Mouse (Mus musculus) embryo, embryonic 11 days (tissue): ENCODE measurements around the gene C2cd4b.
A peak's percentile ranks its signal among the peaks of the same experiment; 100 is the strongest.

ENCODE experiments used
- DNase-seq: peaks from one replicate; pipeline ENCODE4 v3.0.0-alpha.2; 2015

The C2cd4b gene

DNA sequence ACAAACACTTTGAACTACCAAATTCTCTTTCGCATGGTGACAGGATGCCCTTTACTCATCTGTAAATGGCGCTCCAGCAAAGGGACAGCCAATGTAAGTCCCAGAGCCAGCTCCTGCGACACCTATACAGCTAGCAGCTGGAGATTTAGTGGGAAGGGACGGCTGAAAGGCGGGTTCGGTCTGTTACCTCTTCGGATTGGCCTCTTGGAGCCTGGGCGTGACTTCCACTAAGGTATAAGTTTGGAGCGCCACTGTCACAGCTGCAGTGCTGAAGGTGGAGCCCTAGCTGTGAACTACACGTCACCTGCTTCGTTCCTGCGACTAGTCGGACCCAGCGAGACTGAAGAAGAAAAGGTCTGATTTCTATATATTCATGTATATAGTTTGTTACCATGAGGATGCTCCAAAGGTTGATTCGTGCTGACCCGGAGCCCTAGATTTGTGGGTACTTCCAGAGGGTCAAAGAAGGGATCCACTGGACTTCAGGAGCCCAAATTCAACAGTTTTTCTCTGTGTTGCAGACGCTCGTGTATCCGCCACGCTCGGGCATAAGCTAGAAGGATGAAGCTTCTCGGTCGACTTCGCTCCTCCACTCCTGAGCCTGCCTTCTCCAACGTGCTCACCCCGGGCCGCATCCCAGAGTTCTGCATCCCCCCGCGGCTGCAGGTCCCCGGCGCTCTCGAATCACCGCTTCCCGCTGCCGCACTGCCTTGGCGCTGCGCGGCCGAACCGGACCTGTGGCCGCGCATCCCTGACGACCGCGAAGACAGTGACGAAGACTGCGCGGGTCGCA is at the start of gene C2cd4b:
C2cd4b (plus strand) TSS at position 275 of the 793 bp plus-strand sequence.
- DNase-seq = peak; percentile 46

DNA sequence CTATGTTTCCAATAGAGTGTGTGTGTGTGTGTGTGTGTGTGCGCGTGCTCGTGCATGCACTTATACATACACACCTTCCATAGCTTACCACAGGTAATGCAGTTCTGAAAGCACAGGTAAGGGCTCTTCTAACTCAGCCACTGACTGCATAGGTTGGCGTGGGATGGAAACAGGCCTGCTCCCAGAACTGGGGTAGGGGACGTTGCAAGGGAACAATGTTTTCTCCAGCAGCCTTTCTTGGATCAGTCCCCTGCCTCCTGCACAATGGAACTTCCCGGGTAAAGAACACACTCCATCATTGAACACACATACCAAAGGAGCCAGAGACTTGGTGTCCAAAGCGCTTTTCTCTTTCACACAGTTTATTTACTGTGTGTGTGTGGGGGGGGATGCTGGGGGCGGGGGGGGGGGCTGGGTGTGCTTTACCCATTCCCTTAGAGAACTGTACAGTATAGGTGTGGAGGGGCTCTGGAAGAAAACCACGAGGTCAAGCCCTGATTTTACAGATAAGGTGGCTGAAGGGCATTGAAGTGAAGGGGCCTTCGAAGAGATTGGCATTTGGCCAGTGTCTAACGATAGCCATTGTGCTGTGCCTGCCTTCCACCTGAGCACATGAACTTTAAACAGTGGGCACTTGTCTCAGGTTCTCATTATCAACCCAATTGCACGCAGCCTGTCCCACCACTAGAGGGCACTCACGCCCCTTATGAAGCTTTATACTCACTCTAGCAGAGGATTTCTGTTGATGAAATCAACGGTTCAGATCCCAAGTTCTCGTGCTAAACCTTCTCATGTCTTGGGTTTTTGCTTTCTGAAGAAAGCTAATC is 48.0 kb upstream of the C2cd4b start:
- peak; percentile 83 for DNase-seq

DNA sequence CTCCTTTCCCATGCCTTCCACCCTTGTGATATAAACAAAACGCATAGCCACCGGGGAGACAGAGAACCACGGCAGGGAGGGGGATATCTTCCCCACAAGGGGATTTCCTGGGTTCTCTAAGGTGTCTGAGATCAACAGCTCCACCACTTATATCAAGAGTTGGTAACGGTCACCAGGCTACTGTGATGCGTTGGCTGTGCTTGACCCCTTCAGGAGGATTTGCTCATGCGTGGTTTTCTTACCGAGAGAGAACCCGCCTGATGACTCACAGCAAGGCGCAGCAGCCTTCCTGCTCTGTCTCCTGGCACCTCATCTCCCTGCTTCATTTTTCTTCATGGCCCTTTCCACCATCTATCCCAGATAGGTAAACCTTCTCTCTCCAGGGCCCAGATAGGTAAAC is 47.1 kb upstream of the C2cd4b start:
- no peak for DNase-seq

DNA sequence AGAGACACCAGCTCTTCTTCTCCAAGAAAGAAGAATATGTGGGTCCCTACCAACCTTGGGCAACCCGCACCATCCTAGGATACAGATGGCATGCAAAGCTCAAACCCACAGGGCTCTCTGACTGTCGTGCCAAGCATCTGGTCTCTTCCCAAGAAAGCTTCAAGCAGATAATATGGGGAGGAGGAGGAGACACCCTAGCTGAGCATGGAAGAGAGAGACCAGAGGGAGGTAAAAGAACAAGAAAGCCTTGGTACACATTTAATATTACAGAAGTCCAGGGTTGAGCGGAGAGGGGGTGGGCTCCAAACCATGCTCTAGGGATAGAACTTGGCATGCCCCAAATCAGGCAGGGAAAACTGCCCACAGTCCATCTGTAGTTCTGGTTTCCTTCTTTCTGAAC is 42.2 kb upstream of the C2cd4b start:
- DNase-seq = no peak

GRCm38 (mm10) chr9:67718596-67718995 is 40.6 kb upstream of the C2cd4b start:
- DNase-seq = no peak

- no peak for DNase-seq
Measured at GRCm38 (mm10) chr9:67720150-67720549, 39.1 kb upstream of the C2cd4b start.

GRCm38 (mm10) chr9:67722378-67722777 is 36.9 kb upstream of the C2cd4b start:
- DNase-seq = no peak

GRCm38 (mm10) chr9:67725196-67725595 is 34.0 kb upstream of the C2cd4b start:
- DNase-seq = no peak

- no peak for DNase-seq
Measured at GRCm38 (mm10) chr9:67733716-67734115, 25.5 kb upstream of the C2cd4b start.

- DNase-seq = peak; percentile 70
Measured at GRCm38 (mm10) chr9:67735426-67735825, 23.8 kb upstream of the C2cd4b start.

DNA sequence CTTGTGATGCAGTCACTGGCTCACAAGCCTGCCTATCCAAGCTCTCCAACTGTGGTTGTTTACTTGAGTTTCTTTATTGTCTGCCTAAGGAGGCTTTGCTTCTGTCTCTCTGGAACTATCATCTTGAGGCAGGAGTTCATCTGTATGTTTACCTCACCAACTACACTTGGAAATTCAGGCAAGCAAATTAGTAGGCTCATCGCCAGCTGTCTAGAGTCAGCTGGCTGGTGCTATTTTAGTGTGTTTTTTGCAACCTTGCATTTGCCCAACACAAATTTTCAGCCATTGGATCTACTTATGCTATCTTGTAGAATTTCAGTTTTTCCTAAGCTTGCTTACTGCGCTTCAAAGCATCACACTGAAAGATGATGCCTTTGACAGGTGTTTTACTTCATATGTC is 18.0 kb upstream of the C2cd4b start:
- DNase-seq = no peak

GRCm38 (mm10) chr9:67753411-67754182 is 5.6 kb upstream of the C2cd4b start:
- DNase-seq = no peak

DNA sequence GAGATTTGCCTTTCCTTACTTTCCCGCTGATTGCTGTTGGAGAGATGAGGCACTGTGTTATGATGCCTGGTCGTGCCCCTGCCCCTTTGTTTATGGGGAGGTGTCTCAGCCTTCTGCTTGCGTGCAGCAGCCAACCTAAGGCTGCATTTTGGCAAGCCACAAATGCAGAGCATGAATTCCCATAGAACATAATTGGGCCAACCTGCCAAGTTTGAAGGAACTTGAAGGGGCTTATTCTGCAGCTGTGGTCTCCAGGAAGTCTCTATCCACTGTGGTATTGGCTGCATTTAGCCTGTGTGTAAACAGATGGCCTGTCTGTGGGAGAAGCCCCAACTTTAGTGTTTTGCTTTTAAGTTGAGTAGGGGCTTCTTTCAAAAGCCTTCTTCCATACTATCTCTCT is 4.5 kb upstream of the C2cd4b start:
- DNase-seq = no peak

DNA sequence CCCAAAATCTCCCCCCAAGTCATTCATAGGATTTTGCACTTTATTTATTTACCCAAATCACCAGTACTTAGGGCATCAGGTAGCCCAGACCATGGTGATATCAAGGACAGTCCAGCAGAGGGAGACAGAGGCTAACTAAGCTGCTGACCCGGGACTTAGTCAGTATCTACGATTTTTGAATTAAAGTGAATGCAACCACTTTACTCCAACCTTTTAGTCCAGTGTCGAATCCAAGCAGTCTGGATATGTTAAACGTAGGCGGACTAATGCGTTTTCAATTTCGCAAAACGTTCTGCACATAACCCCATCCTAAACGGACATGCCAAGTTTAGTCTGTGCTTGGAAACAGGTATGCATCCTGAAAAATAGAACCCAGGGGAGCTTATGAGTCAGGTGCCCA is 551 bp upstream of the C2cd4b start:
- peak; percentile 83 for DNase-seq

DNA sequence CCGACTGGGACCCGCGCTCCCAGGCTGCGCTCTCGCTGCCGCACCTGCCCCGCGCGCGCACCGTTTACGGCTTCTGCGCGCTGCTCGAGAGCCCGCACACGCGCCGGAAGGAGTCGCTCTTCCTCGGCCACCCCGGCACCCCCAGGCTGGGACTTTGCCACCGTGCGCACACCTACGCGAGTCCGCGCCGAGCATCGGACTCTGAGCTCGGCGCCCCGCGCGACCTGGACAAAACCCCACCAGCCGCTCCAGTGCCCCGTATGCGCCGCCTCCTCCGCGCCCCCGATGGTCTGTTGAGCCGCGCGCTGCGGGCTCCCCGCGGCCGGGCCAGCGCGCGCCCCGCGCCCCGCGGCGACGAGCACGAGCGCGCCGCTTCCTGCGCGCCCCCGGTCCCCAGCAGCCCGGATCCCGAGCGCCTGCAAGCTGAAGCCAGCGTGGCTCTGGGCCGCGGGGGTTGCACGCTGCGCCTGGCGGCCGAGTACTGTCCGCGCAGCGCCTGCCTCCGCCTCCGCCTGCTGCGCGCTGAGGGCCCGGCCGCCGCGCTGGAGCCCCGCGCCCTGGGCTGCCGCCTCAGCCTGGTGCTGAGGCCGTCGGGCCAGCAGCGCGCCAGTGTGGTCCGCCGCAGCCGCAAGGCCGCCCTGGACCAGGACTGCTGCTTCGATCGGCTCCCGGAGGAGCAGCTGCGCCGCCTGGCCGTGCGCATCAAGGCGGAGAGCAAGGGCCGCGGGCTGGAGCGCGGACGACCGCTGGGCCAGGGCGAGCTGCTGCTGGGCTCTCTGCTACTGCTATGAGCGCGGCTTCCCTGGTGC is 923 bp downstream of the C2cd4b start:
- DNase-seq = peak; percentile 84

DNA sequence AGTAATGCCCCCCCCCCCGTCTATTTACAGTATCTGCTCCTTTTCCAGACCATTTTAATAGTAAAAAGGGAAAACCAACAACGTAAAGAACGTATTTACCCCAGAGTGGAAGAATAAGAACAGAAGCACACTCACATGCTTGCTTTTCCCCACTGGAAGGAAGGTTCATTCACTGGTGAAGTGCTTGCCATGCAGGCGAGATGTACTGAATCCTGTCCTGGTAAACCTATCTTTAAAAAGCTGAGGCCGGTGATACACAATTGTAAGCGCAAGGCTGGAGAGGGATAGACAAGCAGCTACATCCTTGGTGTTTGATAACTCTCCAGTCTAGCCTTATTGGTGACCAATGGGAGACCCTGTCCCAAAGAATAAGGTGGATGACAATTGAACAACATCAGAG is 1.8 kb downstream of the C2cd4b start:
- no peak for DNase-seq

DNA sequence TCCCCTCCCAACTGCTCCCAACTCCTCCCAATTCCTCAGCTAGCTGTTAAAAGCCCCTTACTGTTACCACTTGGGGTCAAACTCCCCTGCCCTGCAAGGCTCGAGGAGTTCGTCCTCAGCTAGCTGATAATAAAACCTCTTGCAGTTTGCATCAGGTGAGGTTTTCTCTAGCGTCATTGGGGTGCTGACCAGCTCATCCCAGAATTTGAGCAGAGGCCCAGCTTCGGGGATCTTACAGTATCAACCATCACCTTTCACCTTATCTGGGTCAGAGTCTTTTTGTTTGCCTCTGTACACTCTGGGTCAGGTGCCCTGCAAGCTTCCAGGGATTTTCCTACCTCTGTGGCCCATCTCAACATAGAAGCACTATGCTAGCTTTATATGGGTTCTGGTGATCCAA is 4.1 kb downstream of the C2cd4b start:
- DNase-seq = no peak

GRCm38 (mm10) chr9:67766405-67766804 is 7.2 kb downstream of the C2cd4b start:
- DNase-seq = no peak

GRCm38 (mm10) chr9:67766948-67767347 is 7.7 kb downstream of the C2cd4b start:
- DNase-seq = no peak

- no peak for DNase-seq
Measured at GRCm38 (mm10) chr9:67768843-67769242, 9.6 kb downstream of the C2cd4b start.

DNA sequence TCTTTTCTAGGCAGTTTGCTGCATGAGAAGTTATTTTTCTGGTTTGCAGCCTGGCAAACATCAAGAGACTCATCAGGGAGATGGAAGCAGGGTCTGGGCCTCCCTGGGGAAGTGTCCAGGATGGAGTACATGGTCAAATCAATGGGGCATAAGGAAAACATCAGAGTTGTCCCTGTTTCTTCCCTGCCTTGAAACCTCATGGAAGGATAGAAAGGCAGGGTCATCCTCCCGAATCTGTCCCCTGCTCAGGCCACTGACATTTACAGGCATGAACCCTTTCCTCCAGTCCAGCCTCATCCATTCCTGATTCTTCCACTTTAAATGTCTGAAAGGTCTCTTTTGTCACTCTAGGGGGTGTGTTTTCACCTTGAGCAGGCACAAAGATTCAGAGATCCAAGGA is 10.2 kb downstream of the C2cd4b start:
- no peak for DNase-seq

- no peak for DNase-seq
Measured at GRCm38 (mm10) chr9:67771293-67771692, 12.1 kb downstream of the C2cd4b start.

GRCm38 (mm10) chr9:67774201-67774600 is 15.0 kb downstream of the C2cd4b start:
- DNase-seq = no peak
